Mouse (Mus musculus) kidney, postnatal 36 days (tissue): ENCODE data around the gene Stam.
"Not testable (repeated sequence)": the region's sequence is repeated elsewhere in the genome, so short reads cannot be mapped to it uniquely, and the experiment has no call there.

Experiments
- DNase-seq, 2 experiments: peaks; one replicate each; pipeline ENCODE4 v3.0.0; 2021 to 2022; ENCODE audit warnings: mixed read lengths in 2 of 2

Stam gene

DNA sequence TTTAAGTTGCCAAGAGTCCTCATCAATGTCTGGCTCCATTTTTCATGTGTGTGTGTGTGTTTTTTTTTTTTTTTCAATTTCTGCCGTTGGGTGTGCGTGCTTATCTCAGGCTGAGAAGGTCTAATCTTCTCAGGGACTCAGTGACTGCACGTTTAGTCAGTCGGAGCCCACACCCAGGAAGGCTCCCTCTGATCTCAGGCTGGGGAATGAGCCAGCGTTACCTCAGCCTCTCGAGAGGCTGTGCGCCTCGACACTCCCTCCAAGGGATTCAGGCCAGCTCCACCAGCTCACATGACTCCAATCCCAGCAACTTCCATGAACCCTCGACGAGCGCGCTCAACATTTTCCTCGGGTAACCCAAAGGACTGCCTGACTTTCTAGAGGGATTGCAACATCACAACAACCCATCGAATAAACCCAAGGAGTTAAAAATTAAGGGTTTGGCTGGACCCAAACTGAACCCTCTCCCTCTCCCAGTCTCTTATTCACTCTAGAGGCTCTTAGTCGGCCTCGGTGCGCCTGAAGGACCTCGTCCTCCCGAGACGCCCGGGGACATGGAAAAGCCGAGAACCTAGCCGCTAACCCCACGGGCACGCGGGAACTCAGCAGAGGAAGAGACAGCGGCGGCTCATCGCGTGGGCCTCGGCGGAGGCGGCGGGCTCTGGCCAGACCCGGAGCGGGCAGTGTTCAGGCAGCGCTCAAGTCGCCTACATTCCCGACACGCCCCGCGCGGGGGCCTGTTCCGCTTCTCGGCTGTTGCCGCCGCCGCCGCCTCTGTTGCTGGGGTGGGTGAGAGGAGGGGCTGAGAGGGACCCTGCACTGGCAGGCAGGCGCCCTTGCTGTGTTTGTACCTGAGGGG lies at the start of gene Stam:
TSS of gene Stam (plus strand) at position 737 of the 859 bp plus-strand sequence.
- peak; percentile 90 to 94 for DNase-seq

DNA sequence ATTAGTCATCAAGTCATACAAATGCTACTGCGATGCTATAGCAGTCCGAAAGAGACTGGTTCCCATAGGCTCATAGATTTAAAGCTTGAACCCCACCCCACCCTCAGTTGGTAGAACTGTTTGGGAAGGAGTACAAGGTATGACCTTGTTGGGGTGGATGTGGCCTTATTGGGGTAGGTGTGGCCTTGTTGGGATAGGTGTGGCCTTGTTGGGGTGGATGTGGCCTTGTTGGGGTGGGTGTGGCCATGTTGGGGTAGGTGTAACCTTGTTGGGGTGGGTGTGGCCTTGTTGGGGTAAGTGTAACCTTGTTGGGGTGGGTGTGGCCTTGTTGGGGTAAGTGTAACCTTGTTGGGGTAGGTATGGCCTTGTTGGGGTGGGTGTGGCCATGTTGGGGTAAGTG lies 32.6 kb upstream of the Stam start:
- no peak for DNase-seq

GRCm38 (mm10) chr2:14043011-14043410 lies 30.9 kb upstream of the Stam start:
- no peak for DNase-seq

DNA sequence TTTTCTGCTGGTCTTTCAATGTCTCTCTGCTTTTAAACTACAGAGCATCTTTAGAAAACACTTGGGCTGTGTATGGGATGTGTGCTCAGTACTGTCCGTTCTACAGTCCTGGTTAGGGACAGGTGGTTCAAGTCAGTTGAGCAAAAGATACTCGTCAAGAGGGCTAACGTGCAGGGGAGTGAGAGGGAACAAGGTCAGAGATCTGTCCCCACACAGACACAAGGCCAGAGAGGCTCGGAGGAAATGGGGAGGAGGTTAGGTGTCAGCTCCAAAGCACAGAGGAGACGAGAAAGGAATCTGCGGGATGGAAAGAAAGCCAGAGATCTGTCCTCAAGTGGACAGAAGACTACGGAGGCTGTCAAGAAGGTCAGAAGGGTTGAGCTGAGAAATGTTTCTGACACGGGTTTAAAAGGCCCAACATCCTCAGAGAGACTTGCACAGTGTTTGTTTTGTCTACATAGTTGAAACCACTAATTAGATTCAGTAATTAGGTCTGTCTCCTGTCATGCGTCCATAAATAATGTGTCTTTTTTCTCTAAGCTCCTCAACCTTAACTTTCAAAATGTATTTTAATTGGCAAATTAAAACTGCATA lies 30.2 kb upstream of the Stam start:
- peak in 1 of 2 experiments; percentile 26 for DNase-seq

- DNase-seq, result peak; percentile 72 to 88
Observed at GRCm38 (mm10) chr2:14048381-14048780, 25.5 kb upstream of the Stam start.

DNA sequence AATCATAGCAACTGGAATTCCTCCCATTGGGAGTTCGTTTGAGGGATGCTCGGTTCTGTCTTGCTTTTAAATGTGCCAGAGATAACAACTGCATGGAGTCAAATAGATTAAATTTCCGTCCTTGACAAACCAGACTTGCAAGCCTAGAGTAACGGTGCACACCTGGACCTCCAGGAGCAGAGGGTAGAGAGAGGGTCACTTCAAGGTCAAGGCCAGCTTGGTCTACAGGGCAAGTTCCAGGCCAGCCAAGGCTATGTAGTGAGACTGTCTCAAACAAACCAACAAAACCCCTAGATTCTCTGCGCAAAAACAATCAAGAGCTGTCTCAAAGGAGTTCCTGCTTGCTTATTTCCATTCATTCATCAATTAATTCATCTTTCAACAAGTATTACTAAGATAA lies 25.1 kb upstream of the Stam start:
- no peak for DNase-seq

GRCm38 (mm10) chr2:14053618-14054017 lies 20.3 kb upstream of the Stam start:
- no peak for DNase-seq

- DNase-seq, result no peak
Observed at GRCm38 (mm10) chr2:14054163-14054562, 19.7 kb upstream of the Stam start.

DNA sequence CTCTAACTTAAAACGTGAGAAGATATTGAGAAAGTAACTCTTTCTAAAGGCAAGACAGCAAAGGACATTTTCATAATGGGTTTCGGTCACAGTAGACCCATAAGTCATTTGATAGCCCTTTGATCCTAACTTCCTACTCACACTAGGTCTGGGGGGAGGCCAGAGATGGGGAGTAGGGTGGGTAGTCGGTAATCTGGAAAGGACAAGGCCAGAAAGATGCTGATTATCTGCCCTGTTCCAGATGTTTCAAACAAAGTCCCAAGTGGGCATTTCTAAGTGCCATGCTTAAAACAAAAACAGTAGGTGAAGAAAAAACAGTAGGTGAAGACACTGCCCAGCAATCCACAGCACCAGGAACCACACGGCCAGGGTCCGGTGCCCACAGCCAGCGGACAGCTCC lies 19.2 kb upstream of the Stam start:
- no peak for DNase-seq

GRCm38 (mm10) chr2:14055168-14055565 lies 18.7 kb upstream of the Stam start:
- peak; percentile 70 to 82 for DNase-seq

- peak; percentile 82 to 87 for DNase-seq
Observed at GRCm38 (mm10) chr2:14055566-14056331, 18.1 kb upstream of the Stam start, which contains the start of gene Hacd1. Hacd1 (minus strand) TSS chr2:14056135.

DNA sequence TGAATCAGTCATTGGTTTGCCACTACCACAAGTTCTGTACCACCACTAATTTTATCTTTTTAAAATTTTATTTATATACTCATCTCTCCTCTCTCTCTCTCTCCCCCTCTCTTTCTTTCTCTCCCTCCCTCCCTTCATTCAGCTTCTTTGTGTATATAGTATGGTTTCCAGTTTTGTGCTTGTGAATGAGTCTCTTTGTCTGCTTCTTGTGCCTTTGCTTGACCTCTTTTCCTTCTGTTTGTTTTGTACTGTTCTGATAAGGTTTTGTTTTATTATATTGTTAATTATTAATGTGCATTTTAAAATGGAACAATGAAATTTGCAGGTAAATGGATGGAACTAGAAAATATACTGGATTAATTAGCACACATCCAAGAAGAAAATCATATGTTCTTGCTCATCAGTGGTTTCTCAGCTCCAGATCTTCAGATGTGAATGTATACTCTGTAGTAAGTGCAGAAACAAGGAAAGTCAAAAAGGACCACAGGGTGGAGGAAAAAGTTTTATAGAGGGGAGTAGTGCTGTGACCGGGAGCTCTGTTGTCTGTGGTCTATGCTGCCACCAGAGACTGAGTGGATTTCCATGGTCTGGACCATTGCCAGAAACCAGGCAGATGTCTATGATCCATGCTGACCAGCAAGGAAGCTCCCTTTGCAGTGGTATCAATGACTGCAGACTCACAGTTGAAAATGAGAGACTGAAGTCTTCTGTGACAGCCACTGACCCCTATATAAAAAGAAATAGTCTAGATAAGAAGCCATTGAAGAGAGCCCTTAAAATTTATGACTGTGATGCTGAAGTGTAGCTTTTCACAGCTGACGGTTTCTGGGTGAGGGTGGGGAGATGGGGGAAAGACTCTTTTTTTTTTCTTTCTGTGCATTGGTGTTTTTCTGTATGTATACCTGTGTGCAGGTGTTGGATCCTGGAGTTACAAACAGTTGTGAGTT lies 7.9 kb upstream of the Stam start:
- no peak for DNase-seq

DNA sequence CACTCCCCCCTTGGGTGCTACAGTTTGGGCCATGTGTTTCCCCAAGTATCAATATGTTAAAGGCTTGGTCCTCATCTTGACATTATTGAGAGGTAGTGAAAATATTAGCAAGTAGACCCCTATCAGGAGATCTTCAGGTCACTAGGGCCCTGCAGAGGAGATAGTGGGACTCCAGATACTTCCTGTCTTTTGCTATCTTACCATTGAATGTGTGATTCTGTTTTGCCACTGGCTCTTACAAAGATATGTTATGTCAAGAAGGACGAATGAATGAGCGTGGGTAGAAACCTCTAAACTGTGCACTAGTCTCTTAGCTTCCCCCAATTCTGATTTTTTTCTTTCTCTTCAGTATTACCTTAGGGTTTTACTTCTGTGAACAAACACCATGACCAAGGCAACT lies 4.9 kb upstream of the Stam start:
- no peak for DNase-seq

- DNase-seq, result no peak
Observed at GRCm38 (mm10) chr2:14070466-14070865, 3.4 kb upstream of the Stam start.

- no peak for DNase-seq
Observed at GRCm38 (mm10) chr2:14073008-14073361, 913 bp upstream of the Stam start.

DNA sequence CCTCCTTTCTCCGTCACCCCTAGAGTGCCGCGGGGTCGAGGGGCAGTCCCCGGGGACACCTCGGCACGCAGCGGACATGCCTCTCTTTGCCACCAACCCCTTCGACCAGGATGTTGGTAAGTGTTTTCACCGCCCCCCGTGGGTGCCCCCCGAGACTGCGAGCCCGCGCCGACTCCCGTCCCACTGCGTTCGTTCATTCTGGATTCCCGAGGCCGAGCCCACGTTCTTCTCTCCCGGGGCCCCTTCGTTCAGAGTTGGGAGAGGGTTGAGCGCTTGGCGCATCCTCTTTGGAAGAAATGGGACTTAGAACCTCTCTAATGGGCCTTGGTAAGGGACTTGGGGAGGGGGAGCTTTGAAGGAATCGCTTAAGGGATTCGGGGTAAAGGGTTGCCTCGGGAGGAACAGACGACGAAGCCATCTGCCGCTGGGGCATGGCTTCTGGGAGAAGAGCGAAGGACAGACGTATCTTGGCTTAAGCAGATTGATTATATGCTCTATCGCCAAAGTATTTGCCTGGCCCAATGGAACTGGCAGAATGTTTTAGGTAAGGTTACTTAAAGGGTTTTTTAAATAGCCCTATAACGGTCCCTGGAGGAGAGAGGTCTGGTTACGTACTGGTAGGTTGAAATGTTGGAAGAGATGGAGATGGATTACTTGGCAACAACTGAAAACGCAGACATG lies 463 bp downstream of the Stam start:
- no peak for DNase-seq

DNA sequence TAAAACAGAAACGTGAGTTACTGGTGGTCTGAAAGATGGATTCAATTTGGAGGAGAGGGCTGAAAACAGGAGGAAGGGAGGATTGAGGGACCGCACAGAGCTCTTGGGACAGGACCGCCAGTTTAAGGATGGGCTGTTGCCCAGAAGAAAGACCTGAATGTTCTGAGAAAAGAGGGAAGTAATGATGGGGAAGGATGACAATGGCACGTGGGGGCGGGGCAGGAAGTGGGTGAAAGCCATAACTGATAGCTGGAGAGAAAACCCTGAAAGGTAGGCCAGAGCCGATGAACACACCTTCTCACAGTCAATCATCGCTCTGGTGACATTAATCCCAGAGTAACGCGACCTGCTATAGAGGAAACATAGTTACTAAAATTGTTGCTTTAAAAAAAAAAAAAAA lies 4.6 kb downstream of the Stam start:
- not testable (repeated sequence) for DNase-seq

- no peak for DNase-seq
Observed at GRCm38 (mm10) chr2:14100533-14100932, 26.6 kb downstream of the Stam start.

DNA sequence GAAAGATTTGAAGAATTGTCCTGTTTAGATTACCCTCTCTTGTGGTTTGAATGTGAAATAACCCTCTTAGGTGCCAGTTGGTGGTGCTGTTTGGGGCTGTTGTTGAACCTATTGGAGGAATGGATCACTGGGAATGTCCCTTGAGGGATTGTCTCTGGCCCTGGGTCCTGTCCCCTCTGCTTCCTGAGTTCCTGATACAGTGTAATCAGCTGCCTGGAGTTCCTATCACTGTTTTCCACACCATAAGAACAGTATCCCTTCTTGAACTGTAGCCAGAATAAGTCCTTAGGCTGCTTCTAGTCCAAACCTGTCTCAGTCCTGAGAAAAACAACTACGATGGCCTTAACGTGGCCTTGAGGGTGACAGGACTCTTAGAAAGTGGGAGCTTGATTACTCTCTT lies 28.7 kb downstream of the Stam start:
- DNase-seq, result no peak

DNA sequence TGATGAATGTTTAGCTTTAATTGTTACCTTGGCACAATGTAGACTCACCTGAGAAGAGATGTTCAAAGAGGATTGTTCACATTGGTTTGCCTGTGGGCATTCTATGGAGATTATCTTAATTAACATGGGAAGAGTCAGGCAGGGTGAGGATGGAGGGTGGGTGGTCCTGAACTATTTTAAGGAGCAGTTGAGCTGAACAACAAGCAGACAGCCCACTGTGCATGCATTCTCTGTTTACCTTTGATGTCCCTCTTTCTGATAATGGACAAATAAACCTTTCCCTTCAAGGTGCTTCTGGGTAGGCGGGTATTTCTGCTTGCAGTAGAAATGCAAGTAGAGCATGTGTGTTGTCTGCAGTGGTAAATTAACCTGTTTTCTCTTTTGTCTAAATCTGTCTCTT lies 30.0 kb downstream of the Stam start:
- DNase-seq, result no peak

- peak in 1 of 2 experiments; percentile 19 for DNase-seq
Observed at GRCm38 (mm10) chr2:14107673-14108072, 33.8 kb downstream of the Stam start.

GRCm38 (mm10) chr2:14126387-14126786 lies 52.5 kb downstream of the Stam start:
- no peak for DNase-seq
